Mouse (Mus musculus) MEL (cell line): ENCODE results near the gene Zcchc3. TPM values are rescaled to one million over a fixed set of nuclear protein-coding genes. Genes with fewer than 3 reads are reported as not detected.
"Not testable (repeated sequence)": the region's sequence is repeated elsewhere in the genome, so short reads cannot be mapped to it uniquely, and the experiment has no call there.

Source experiments
- DNase-seq: peaks from one replicate; pipeline ENCODE4 v3.0.0; 2011; ENCODE audit warnings: low read depth, low spot score
- H3K27ac ChIP-seq: 2 replicates; pipeline ENCODE4 v1.5.1; 2012; ENCODE audit warnings: low read depth, mild to moderate bottlenecking, control low read depth, low read length, moderate library complexity; ENCODE audit not compliant: control insufficient read depth
- H3K27me3 ChIP-seq, 2 experiments: fragments of 150-350 bp in 1 of 2; sonication (generic) in 1 of 2; 2 replicates each; pipeline ENCODE4 v1.6.1; 2012; ENCODE audit warnings: low read length in 2 of 2, mild to moderate bottlenecking in 2 of 2, improper control_type of control experiment in 1 of 2, moderate library complexity in 1 of 2; ENCODE audit not compliant: insufficient read depth in 2 of 2, control insufficient read depth in 1 of 2
- H3K36me3 ChIP-seq, 2 experiments: 2 replicates each; pipeline ENCODE4 v1.6.1; 2012 to 2014; ENCODE audit warnings: low read length in 2 of 2, improper control_type of control experiment in 1 of 2, inconsistent platforms in 1 of 2, mild to moderate bottlenecking in 1 of 2; ENCODE audit not compliant: insufficient read depth in 2 of 2, control insufficient read depth in 1 of 2
- H3K4me1 ChIP-seq, 2 experiments: fragments of 150-350 bp in 1 of 2; sonication (generic) in 1 of 2; 2 replicates each; pipeline ENCODE4 v1.6.1; 2012; ENCODE audit warnings: low read length in 2 of 2, improper control_type of control experiment in 1 of 2, mild to moderate bottlenecking in 1 of 2; ENCODE audit not compliant: insufficient read depth in 2 of 2, control insufficient read depth in 1 of 2
- H3K4me3 ChIP-seq, 2 experiments: fragments of 150-350 bp in 1 of 2; sonication (generic) in 1 of 2; 2 replicates each; pipeline ENCODE4 v1.5.1; 2012; ENCODE audit warnings: low read depth in 2 of 2, low read length in 2 of 2, mild to moderate bottlenecking in 2 of 2, moderate library complexity in 2 of 2, control low read depth in 1 of 2, improper control_type of control experiment in 1 of 2; ENCODE audit not compliant: control insufficient read depth in 1 of 2, insufficient read depth in 1 of 2
- H3K79me2 ChIP-seq: 2 replicates; pipeline ENCODE4 v1.6.1; 2012; ENCODE audit warnings: mild to moderate bottlenecking, low read length, moderate library complexity; ENCODE audit not compliant: control insufficient read depth, poor library complexity, insufficient read depth
- H3K9ac ChIP-seq: 2 replicates; pipeline ENCODE4 v1.6.1; 2012; ENCODE audit warnings: low read depth, mild to moderate bottlenecking, control low read depth, low read length, moderate library complexity; ENCODE audit not compliant: control insufficient read depth, poor library complexity, severe bottlenecking
- H3K9me3 ChIP-seq: fragments of 150-350 bp; sonication (generic); replicated peaks from 2 replicates; pipeline ENCODE4 v1.6.1; 2012; ENCODE audit warnings: mild to moderate bottlenecking, low read length, improper control_type of control experiment, moderate library complexity; ENCODE audit not compliant: insufficient read depth
- CHD2 ChIP-seq: IDR thresholded peaks from 2 replicates; pipeline ENCODE4 v1.6.1; 2011; ENCODE audit warnings: low read length, improper control_type of control experiment
- E2F4 ChIP-seq: IDR thresholded peaks from 2 replicates; pipeline ENCODE4 v1.6.1; 2011; ENCODE audit warnings: low read depth, low read length, improper control_type of control experiment, borderline replicate concordance
- ELF1 ChIP-seq: IDR thresholded peaks from 2 replicates; pipeline ENCODE4 v1.6.1; 2014; ENCODE audit warnings: low read depth, mild to moderate bottlenecking, inconsistent platforms, low read length, improper control_type of control experiment, moderate library complexity
- EP300 ChIP-seq, 2 experiments: IDR thresholded peaks; 2 replicates each; pipeline ENCODE4 v1.6.1; 2011; ENCODE audit warnings: improper control_type of control experiment in 2 of 2, low read length in 2 of 2, low read depth in 1 of 2, mild to moderate bottlenecking in 1 of 2
- GABPA ChIP-seq: IDR thresholded peaks from 2 replicates; pipeline ENCODE4 v1.6.1; 2012; ENCODE audit warnings: low read depth, mild to moderate bottlenecking, inconsistent platforms, low read length, improper control_type of control experiment, moderate library complexity
- HCFC1 ChIP-seq: IDR thresholded peaks from 2 replicates; pipeline ENCODE4 v1.6.1; 2012; ENCODE audit warnings: low read depth, mild to moderate bottlenecking, inconsistent platforms, low read length, improper control_type of control experiment, moderate library complexity
- KAT2A ChIP-seq: conservative IDR thresholded peaks from 2 replicates; pipeline ENCODE4 v1.6.1; 2012; ENCODE audit warnings: low read depth, low read length, improper control_type of control experiment, inconsistent platforms
- MAFK ChIP-seq: IDR thresholded peaks from 2 replicates; pipeline ENCODE4 v1.6.1; 2011; ENCODE audit warnings: low read depth, mild to moderate bottlenecking, low read length, improper control_type of control experiment, borderline replicate concordance
- MEF2A ChIP-seq: IDR thresholded peaks from 2 replicates; pipeline ENCODE4 v1.6.1; 2014; ENCODE audit warnings: low read depth, mild to moderate bottlenecking, inconsistent platforms, low read length, improper control_type of control experiment; ENCODE audit not compliant: poor library complexity, insufficient replicate concordance, severe bottlenecking; ENCODE audit errors: extremely low read depth
- MXI1 ChIP-seq: IDR thresholded peaks from 2 replicates; pipeline ENCODE4 v1.6.1; 2011; ENCODE audit warnings: mild to moderate bottlenecking, low read depth, low read length, improper control_type of control experiment
- MYC ChIP-seq: IDR thresholded peaks from 2 replicates; pipeline ENCODE4 v1.6.1; 2011; ENCODE audit warnings: low read depth, mild to moderate bottlenecking, low read length, improper control_type of control experiment, moderate library complexity
- NRF1 ChIP-seq: IDR thresholded peaks from 2 replicates; pipeline ENCODE4 v1.6.1; 2014; ENCODE audit warnings: low read depth, mild to moderate bottlenecking, inconsistent platforms, low read length, improper control_type of control experiment, moderate library complexity; ENCODE audit not compliant: poor library complexity, insufficient read depth, severe bottlenecking
- POLR2AphosphoS5 ChIP-seq: IDR thresholded peaks from 2 replicates; pipeline ENCODE4 v1.6.1; 2012; ENCODE audit warnings: low read depth, borderline replicate concordance, mild to moderate bottlenecking, inconsistent platforms, low read length, moderate library complexity, mixed read lengths
- SMC3 ChIP-seq: IDR thresholded peaks from 2 replicates; pipeline ENCODE4 v1.6.1; 2011; ENCODE audit warnings: low read depth, low read length, improper control_type of control experiment
- TAL1 ChIP-seq: IDR thresholded peaks from 2 replicates; pipeline ENCODE4 v1.6.1; 2012; ENCODE audit warnings: mild to moderate bottlenecking, inconsistent platforms, low read length, moderate library complexity, mixed read lengths
- TBP ChIP-seq: IDR thresholded peaks from 2 replicates; pipeline ENCODE4 v1.8.0; 2011; ENCODE audit warnings: low read depth, low read length, improper control_type of control experiment
- TCF12 ChIP-seq: IDR thresholded peaks from 2 replicates; pipeline ENCODE4 v1.6.1; 2014; ENCODE audit warnings: low read depth, mild to moderate bottlenecking, inconsistent platforms, low read length, improper control_type of control experiment, moderate library complexity
- USF1 ChIP-seq: IDR thresholded peaks from 2 replicates; pipeline ENCODE4 v1.6.1; 2014; ENCODE audit warnings: low read depth, mild to moderate bottlenecking, inconsistent platforms, low read length, improper control_type of control experiment, moderate library complexity
- ZC3H11A ChIP-seq: IDR thresholded peaks from 2 replicates; pipeline ENCODE4 v1.6.1; 2012; ENCODE audit warnings: low read depth, mild to moderate bottlenecking, inconsistent platforms, low read length, improper control_type of control experiment
- ZNF384 ChIP-seq: IDR thresholded peaks from 2 replicates; pipeline ENCODE4 v1.6.1; 2012; ENCODE audit warnings: low read depth, mild to moderate bottlenecking, inconsistent platforms, low read length, improper control_type of control experiment
- polyA plus RNA-seq, 2 experiments: library from polyadenylated mRNA; stranded (reverse) in 1 of 2; unstranded in 1 of 2; fragments of >175 nt in 1 of 2; fragments of >200 nt in 1 of 2; gene quantifications; 2 replicates each; pipeline versions ENCODE4 v1.2.1 to v1.2.4; 2012; ENCODE audit warnings: low replicate concordance in 2 of 2, low read depth in 1 of 2; ENCODE audit not compliant: insufficient read length in 2 of 2, insufficient read depth in 1 of 2, missing spikeins in 1 of 2
- total RNA-seq: library from RNA; depleted of rRNA; stranded (reverse); fragments of 300-350 nt; gene quantifications from 2 replicates; pipeline ENCODE4 v1.2.3, GENCODE M21; 2012

Zcchc3 gene
- total and polyA plus RNA-seq, 3 experiments: 5.7 to 12.1 TPM; not detected in 1

DNA sequence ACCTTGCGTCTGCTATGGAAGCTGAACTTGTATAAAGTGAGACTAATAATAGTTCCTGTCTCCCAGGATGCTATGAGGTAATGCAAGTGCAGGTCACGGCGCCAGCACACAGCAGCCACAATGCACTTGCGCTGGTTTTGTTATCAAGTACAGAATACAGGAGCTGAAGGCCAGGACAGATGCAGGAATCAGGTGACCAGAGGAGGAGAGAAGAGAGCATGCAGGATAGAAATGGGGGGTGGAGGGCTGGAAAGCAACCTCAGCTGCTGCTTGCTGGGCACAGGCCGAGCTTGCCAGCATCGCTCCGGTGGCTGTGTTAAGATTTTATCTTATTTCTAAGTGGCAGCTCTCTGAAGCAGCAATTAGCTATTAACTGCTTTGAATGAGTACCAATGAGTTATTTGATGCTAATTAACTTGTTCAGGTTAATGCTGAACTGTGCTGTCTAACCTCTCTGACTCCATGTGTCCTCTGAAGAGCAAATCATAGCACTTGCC, 21.6 kb upstream of the Zcchc3 start:
- Histone ChIP-seq H3K36me3 (peaks cover 0 to 2% of the 10 kb centered on the region in 2 experiments; a peak in 2 of 4 replicates), H3K9me3 (no peaks in the 10 kb centered on the region), H3K27me3 (no peaks in the 10 kb centered on the region; a peak in 1 of 4 replicates), H3K27ac (no peak overlapping the region), H3K4me1 (peaks cover 6 to 12% of the 10 kb centered on the region in 2 experiments; a peak in 2 of 4 replicates), H3K4me3 (no peak overlapping the region), H3K9ac (no peak overlapping the region), H3K79me2 (no peaks in the 10 kb centered on the region)
- DNase-seq: peak; percentile 46
- TF ChIP-seq NRF1 (no peak), MYC (no peak), USF1 (no peak)

DNA sequence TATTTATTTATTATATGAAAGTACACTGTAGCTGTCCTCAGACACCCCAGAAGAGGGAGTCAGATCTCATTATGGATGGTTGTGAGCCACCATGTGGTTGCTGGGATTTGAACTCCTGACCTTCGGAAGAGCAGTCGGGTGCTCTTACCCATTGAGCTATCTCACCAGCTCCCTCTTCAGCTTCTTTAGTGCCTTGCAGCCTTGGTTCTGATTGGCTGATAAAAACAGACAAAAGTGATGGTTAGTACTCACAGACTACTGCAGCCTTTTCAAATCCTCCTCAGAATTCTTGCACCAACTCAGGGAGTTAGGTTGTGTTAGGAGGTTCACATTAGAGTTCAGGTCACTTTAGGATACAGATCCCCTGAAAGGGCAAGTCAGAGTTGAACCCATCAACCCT, 13.7 kb upstream of the Zcchc3 start:
- peak; percentile 38 for DNase-seq
- H3K9me3 ChIP-seq, H3K79me2 ChIP-seq, H3K4me1 ChIP-seq, H3K27ac ChIP-seq, H3K4me3 ChIP-seq, H3K27me3 ChIP-seq, H3K36me3 ChIP-seq, H3K9ac ChIP-seq: not testable (repeated sequence)
- TF ChIP-seq TBP: peak; percentile 57; the same call in 1 of the 2 replicates

DNA sequence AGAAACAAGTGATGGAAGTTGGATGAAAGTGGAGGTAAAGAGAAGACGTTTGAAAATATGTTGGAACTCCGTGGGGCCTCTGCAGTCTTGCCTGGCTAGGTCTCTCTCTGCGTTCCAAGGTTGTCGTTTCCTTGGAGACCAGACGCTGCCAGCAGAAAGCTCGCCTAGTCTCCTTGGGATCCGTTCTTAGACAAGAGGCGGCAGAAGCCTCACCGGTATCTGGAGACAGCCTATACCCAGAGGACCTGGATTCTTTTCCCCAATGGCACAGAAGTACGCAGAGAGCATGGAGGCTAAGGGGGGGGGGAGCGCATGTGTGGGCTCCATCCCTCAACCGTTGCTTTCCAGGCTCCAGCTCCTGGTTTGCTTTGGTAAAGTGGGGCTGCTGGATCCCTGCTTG, 12.7 kb upstream of the Zcchc3 start:
- DNase-seq: no peak
- no peaks in the 10 kb centered on the region for H3K36me3 ChIP-seq
- no peak overlapping the region for H3K4me3 ChIP-seq
- no peaks in the 10 kb centered on the region for H3K27me3 ChIP-seq
- no peak overlapping the region for H3K27ac ChIP-seq
- H3K4me1 ChIP-seq: no peaks in the 10 kb centered on the region
- TF ChIP-seq KAT2A (no peak), ELF1 (no peak), MXI1 (no peak)
- TF ChIP-seq, all 39 proteins: peak for 0
- H3K9me3 ChIP-seq: no peaks in the 10 kb centered on the region
- no peaks in the 10 kb centered on the region for H3K79me2 ChIP-seq
- no peak overlapping the region for H3K9ac ChIP-seq

DNA sequence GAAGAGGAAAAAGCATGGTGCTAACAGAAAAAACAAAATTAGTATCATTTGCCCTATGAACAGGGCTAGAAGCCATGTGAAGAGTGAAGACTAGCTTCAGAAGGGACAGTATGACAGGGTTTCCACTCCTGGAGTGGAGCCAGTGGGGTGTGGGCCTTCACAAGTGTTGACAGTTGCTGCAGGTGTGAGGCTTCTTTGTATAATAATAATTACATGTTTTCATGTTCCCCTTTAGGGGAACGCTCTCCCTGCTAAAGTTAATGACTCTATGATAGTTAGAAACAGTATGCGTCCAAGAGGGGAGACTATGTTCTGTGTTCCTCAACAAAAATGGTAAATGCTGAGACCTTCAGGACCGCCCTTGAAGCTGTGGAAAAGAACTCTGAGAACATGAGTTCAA, 959 bp upstream of the Zcchc3 start:
- Histone ChIP-seq H3K9me3 (no peaks in the 10 kb centered on the region), H3K79me2 (peaks cover 16% of the 10 kb centered on the region), H3K9ac (no peak overlapping the region), H3K27ac (no peak overlapping the region), H3K36me3 (no peaks in the 10 kb centered on the region), H3K27me3 (no peaks in the 10 kb centered on the region), H3K4me3 (no peak overlapping the region), H3K4me1 (no peaks in the 10 kb centered on the region; a peak in 1 of 4 replicates)
- DNase-seq: no peak
- TF ChIP-seq TCF12: no peak
- no peak for TF ChIP-seq ZC3H11A
- no peak for TF ChIP-seq ZNF384
- no peak for TF ChIP-seq HCFC1
- no peak for TF ChIP-seq MXI1
- TF ChIP-seq E2F4: no peak
- TF ChIP-seq TAL1: no peak
- TF ChIP-seq SMC3: no peak
- TF ChIP-seq MEF2A: no peak
- TF ChIP-seq TBP: no peak
- TF ChIP-seq USF1: no peak
- TF ChIP-seq GABPA: no peak
- TF ChIP-seq MYC: no peak
- TF ChIP-seq EP300 (IDR thresholded peaks at IDR 0.05; ENCODE audit: low read depth in 1 of 2, low read length in 2 of 2): no peak
- TF ChIP-seq MAFK: no peak
- no peak for TF ChIP-seq POLR2AphosphoS5
- no peak for TF ChIP-seq CHD2
